Mouse (Mus musculus) C2C12 (cell line): ENCODE measurements around the gene Gm6588. TPM values are rescaled to one million over a fixed set of nuclear protein-coding genes. Genes with fewer than 3 reads are reported as not detected.

Experiments
- H3K27me3 ChIP-seq: one replicate; pipeline ENCODE4 v1.6.1; 2011; ENCODE audit not compliant: control insufficient read depth, insufficient read depth, insufficient read length
- H3K36me3 ChIP-seq: one replicate; pipeline ENCODE4 v1.6.1; 2011; ENCODE audit not compliant: control insufficient read depth, insufficient read depth
- H3K4me3 ChIP-seq: one replicate; pipeline ENCODE4 v1.5.1; 2011; ENCODE audit warnings: mild to moderate bottlenecking, control low read depth; ENCODE audit not compliant: poor library complexity, insufficient read depth, severe bottlenecking
- H3K79me2 ChIP-seq: one replicate; pipeline ENCODE4 v1.6.1; 2011; ENCODE audit not compliant: control insufficient read depth, insufficient read depth
- H3K79me3 ChIP-seq: one replicate; pipeline ENCODE4 v1.6.1; 2011; ENCODE audit warnings: low read depth, control low read depth
- H3ac ChIP-seq: one replicate; pipeline ENCODE3; 2011; ENCODE audit warnings: low read depth; ENCODE audit not compliant: control insufficient read depth, insufficient read length
- CEBPB ChIP-seq: IDR thresholded peaks from one replicate; pipeline ENCODE4 v1.6.1; 2011; ENCODE audit warnings: low read depth, mild to moderate bottlenecking, control low read depth, moderate library complexity
- CTCF ChIP-seq: IDR thresholded peaks from one replicate; pipeline ENCODE4 v1.5.1; 2011; ENCODE audit not compliant: control insufficient read depth, insufficient read depth, insufficient read length
- FOSL1 ChIP-seq: IDR thresholded peaks from one replicate; pipeline ENCODE4 v1.8.0; 2011; ENCODE audit warnings: mild to moderate bottlenecking, low read length; ENCODE audit not compliant: poor library complexity, insufficient read depth, severe bottlenecking
- MAX ChIP-seq: IDR thresholded peaks from one replicate; pipeline ENCODE4 v1.6.1; 2011; ENCODE audit warnings: mild to moderate bottlenecking, control low read depth
- MYOD1 ChIP-seq: IDR thresholded peaks from one replicate; pipeline ENCODE4 v1.6.1; 2011; ENCODE audit warnings: low read depth; ENCODE audit not compliant: control insufficient read depth, insufficient read length
- MYOG ChIP-seq: IDR thresholded peaks from one replicate; pipeline ENCODE4 v1.6.1; 2011; ENCODE audit not compliant: control insufficient read depth, insufficient read length; ENCODE audit errors: extremely low read depth
- USF1 ChIP-seq: IDR thresholded peaks from one replicate; pipeline ENCODE4 v1.6.1; 2011; ENCODE audit warnings: low read depth, mild to moderate bottlenecking, control low read depth, moderate library complexity
- polyA plus RNA-seq: library from polyadenylated mRNA; unstranded; fragments of >200 nt; fragmentation: generic; extraction: Trizol; gene quantifications from one replicate; pipeline ENCODE4 v1.2.1, GENCODE M21; 2012; ENCODE audit warnings: missing spikeins

The Gm6588 gene
- polyA plus RNA-seq, 1 experiment, result not detected

DNA sequence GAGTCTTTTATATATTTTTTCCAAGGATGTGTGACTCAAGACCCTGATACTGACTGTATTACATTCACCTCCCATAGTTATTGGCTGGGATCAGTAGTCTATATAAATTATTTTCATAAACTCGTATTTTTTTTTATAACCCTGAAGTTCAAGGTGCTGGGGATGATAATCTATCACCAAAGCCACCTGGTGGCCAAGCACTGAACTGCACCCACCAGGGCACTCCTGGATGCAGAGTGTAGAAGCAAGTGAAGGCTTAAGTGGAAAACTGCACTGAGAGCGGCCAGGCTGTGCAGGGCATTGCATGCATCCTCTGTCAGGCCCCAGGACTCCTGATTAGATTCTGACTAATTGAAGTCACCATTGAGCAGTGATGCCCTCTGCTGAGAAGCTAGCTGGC lies 21.9 kb upstream of the Gm6588 start:
- Histone ChIP-seq H3K27me3 (peaks cover 66% of the 10 kb centered on the region), H3K4me3 (no peak overlapping the region), H3K79me2 (no peaks in the 10 kb centered on the region), H3K79me3 (no peaks in the 10 kb centered on the region), H3K36me3 (no peaks in the 10 kb centered on the region), H3ac (no peak overlapping the region)
- TF ChIP-seq FOSL1, result no peak
- peak; percentile 41 for TF ChIP-seq CTCF

DNA sequence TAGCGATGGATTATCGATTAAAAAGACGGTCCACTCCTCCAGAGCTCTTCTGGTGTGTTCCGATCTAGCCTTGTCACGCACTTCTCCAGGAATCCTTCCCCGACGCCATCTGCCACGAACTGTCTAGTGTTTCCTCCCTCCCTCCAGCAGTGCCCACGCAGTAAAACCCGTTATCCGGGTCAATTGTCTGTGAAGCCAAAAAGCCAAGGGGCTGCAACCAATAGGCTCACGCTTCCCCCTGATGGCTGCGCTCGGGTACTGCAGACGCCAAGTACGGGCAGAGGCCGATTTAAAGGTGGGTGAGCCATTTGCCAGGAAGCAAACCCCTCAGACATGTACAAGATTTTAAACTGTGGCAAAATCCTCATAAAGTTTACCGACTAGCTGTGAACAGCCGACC lies 20.3 kb upstream of the Gm6588 start:
- Histone ChIP-seq H3K4me3 (no peak overlapping the region), H3K79me2 (no peaks in the 10 kb centered on the region), H3K27me3 (peaks cover 59% of the 10 kb centered on the region), H3K36me3 (no peaks in the 10 kb centered on the region), H3K79me3 (no peaks in the 10 kb centered on the region), H3ac (no peak overlapping the region)
- TF ChIP-seq CTCF (peak; percentile 62), MYOG (no peak)

DNA sequence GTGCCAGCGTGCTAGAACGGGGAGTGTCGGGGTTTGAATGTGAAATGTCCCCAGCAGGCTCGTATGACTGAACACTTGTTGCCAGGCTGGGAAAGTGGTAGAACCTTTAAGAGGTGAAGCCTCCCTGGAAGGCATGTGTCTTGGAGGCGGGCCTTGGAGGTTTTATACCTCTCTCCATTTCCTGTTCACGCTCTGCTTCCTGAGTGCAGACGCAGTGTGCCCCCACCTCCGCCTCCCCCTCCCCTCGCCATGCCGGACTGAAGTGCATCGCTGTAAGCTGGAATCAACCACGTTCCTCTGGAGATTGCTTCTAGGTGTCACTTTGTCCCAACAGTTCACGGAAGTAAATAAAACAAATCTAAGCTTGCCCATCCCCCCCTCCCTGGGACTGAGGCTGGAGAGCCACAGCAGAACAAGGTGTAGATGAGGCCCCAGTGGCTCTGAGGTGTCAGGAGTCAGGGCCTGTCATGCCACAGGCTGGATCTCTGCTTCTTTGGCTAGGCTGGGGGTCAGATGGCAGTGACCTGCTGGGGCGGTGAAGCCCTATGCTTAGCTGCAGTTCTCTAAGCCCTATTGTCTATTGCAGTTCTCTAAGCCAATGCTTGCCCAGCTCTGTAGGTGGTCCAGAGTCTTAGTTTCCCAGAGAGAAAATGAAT lies 18.0 kb upstream of the Gm6588 start:
- Histone ChIP-seq H3K27me3 (peaks cover 54% of the 10 kb centered on the region), H3K4me3 (no peak overlapping the region)

DNA sequence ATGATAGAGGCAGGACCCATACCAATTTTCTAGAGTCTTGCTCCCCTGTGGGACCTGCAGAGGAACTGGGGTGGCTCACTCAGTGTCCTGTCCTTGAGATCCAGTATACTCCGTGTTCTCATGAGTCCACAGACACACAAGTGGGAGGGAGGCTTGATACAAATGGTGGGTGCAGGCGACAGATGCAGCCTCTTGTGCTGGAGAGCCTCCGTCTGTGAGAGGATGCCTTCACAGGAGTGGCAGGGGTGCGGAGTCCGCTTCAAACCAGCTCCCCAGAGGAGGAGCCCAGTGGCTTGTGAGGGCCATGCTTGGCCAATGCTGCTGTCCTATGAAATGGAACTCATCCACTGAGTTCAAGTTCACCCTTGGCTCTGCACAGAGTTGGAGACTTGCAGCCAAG lies 17.2 kb upstream of the Gm6588 start:
- Histone ChIP-seq H3K4me3 (no peak overlapping the region), H3K36me3 (no peaks in the 10 kb centered on the region), H3ac (no peak overlapping the region), H3K27me3 (peaks cover 55% of the 10 kb centered on the region), H3K79me2 (no peaks in the 10 kb centered on the region), H3K79me3 (no peaks in the 10 kb centered on the region)
- TF ChIP-seq MYOD1 (no peak), MAX (no peak), CEBPB (no peak), FOSL1 (no peak), MYOG (no peak), USF1 (no peak), CTCF (no peak)

More for the DNA sequence above, 18.0 kb upstream of the Gm6588 start:
- Histone ChIP-seq H3K36me3 (no peaks in the 10 kb centered on the region), H3K79me3 (no peaks in the 10 kb centered on the region), H3K79me2 (no peaks in the 10 kb centered on the region), H3ac (no peak overlapping the region)
- TF ChIP-seq MYOG (no peak), USF1 (no peak), CTCF (no peak), FOSL1 (no peak)

DNA sequence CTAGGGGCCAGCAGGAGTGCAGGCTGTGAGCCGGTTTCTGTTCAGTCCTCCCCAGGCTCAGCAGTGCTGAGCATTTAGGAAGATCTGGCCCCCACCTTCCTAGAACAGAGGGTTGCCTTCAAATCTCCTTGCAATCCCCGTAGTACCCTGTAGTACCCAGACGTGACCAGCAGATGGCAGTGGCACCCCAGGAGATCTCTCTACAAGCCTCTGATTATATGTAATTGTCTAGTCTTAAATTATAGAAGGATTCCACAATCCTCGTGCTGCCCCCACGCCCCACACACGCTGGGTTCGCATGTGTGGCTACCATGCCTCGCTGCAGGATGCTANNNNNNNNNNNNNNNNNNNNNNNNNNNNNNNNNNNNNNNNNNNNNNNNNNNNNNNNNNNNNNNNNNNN lies 16.2 kb upstream of the Gm6588 start:
- H3K79me3 ChIP-seq, result no peaks in the 10 kb centered on the region
- H3K4me3 ChIP-seq, result no peak overlapping the region
- H3K36me3 ChIP-seq, result no peaks in the 10 kb centered on the region
- H3ac ChIP-seq, result no peak overlapping the region
- peaks cover 62% of the 10 kb centered on the region for H3K27me3 ChIP-seq
- TF ChIP-seq CTCF, result peak; percentile 57
- no peak for TF ChIP-seq MAX
- no peaks in the 10 kb centered on the region for H3K79me2 ChIP-seq

DNA sequence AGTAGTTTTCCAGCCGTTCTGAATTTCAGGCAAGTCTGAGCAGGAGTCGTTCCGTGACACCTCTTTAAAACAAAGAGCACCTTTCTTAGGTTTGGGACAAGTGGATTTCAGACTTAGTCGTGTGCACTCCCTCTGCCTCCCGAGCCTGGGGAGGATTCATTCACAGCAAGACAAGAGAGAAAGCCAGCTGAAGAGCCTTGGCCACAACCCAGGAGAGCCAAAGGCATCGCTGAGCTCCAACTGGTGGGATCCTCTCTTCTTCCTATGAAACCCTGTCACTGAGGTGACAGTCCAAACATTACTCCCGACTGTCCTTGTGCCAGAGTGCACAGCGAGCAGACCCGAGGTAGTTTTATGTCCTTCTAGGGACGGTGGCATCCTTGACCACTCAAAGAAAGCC lies 10.7 kb upstream of the Gm6588 start:
- H3K4me3 ChIP-seq, result no peak overlapping the region
- H3ac ChIP-seq, result no peak overlapping the region
- no peaks in the 10 kb centered on the region for H3K36me3 ChIP-seq
- no peaks in the 10 kb centered on the region for H3K79me3 ChIP-seq
- peaks cover 73% of the 10 kb centered on the region for H3K27me3 ChIP-seq
- no peaks in the 10 kb centered on the region for H3K79me2 ChIP-seq
- TF ChIP-seq USF1 (no peak), FOSL1 (no peak), CTCF (no peak), CEBPB (no peak), MYOG (no peak), MYOD1 (no peak), MAX (no peak)

DNA sequence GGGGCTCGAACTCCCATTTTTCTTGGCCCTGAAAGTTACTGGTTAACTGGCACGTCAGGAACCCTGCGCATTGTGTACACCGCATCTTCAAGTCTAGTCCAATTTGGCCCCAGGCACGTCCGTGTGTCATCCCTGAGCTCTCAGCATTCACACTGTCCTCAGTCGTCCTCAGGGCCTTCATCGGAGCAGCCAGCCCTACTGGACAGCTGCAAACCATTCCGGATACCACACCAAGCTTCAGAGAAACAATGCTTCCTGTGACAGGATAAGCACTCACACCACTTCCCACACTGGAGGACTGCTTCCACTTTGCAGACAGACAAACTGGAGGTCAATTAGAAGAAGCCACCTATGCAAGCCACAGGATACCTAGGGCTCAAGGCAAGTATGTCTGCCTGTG lies 3.9 kb downstream of the Gm6588 start:
- Histone ChIP-seq H3K27me3 (peaks cover 35% of the 10 kb centered on the region), H3K79me3 (no peaks in the 10 kb centered on the region), H3ac (no peak overlapping the region), H3K36me3 (no peaks in the 10 kb centered on the region), H3K4me3 (no peak overlapping the region), H3K79me2 (no peaks in the 10 kb centered on the region)
- TF ChIP-seq CEBPB (no peak), MYOD1 (no peak), FOSL1 (no peak), CTCF (no peak), USF1 (no peak), MYOG (no peak), MAX (no peak)
